Mouse (Mus musculus) MN1 (cell line): ENCODE measurements around the gene Dedd.
"Not testable (repeated sequence)": the region's sequence is repeated elsewhere in the genome, so short reads cannot be mapped to it uniquely, and the experiment has no call there.

Source experiments
- DNase-seq: peaks from one replicate; pipeline ENCODE4 v3.0.0-alpha.2; 2016; ENCODE audit warnings: low spot score

The Dedd gene

DNA sequence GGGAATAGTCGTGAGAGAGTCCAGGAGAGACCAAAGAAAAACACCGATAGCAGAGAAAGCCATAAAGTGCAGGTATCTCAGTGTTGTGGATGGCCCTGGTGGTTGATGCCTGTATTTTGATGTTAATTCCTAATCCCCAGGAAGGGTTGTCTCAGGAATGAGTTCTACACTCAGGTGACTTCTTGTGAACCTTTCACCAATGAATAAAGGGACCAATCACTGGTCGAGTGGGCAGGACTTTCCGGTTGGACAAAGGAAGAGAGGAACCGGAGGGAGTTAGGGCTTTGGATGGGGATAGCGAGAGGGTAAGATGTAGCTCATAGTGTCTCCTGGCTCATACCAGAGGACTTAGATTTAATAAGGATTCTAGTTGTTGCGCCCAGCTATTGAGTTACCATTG lies 9.2 kb upstream of the Dedd start:
- no peak for DNase-seq

DNA sequence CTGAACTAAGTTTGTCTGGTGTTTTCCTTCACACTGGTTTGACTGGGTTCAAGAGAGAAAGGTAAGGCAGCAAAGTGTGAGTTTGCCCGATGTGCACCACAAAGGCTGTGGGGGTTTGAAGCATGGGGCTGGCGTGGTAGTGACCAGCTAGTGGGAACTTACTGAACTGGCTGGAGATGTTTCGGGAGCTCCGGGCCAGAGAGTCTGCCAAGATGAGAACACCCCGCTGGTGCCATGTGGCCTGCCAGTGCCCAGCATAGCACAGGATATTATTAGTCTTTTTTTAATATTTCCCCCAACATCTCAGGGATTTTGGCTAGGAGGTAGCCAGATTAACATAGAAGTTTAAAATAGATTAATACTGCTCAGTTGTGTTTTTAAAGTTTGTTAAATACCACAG lies 8.8 kb upstream of the Dedd start:
- DNase-seq, result no peak

DNA sequence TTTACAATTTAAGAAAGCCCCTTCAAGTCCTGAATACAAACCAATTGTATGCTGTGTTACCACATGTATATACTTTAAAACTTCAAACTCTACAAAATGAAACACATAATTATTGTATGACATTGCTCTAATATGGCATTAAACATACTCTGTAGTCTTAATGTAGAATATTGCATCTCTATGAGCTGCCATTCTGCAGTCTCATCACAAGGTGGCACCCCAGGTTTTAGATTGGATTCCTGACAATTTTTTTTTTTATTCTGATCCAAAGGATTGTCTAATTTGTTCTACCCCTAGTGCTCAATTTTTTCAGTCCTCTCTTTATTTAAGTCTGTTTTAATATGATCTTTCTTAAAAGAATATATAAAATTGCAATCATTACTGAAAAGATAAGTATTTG lies 7.5 kb upstream of the Dedd start:
- DNase-seq, result peak; percentile 67

DNA sequence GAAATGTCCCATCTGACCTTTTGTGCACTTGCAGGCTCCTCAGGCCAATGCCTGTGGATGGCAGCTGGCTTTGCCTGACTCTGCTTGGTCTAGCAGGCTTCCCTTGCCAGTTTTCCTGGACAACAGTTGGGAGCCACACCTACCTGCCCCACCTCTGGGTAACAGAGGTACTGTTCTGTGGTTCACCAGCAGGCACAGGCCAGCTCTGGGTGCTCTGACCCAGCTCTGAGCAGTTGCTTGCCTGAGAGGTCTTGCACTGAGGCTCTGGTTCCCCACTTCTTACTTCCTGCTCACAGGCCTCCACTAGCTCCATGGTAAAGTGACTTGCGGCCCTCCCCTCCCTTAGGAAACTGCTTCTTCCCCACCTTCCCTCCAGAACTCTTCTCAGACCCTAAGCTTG lies 6.9 kb upstream of the Dedd start:
- DNase-seq, result no peak

DNA sequence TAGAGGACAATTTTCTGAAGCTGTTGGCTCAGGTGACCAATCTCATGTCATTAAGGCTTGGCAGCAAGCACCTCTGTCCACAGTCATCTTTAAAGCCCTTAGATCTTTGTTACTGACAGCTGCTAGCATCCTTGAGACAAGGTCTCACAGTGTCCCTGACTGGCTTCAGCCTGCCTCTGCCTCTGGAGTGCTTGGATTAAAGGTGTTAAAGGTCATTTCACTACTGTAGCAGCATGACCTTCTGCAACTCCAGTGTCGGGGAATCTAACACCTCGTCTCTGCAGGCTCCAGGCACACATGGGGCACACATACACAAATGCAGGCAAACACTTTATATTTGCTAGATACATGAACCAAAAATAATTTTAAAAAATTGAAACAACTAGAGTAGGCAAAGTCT lies 3.4 kb upstream of the Dedd start:
- DNase-seq, result no peak

DNA sequence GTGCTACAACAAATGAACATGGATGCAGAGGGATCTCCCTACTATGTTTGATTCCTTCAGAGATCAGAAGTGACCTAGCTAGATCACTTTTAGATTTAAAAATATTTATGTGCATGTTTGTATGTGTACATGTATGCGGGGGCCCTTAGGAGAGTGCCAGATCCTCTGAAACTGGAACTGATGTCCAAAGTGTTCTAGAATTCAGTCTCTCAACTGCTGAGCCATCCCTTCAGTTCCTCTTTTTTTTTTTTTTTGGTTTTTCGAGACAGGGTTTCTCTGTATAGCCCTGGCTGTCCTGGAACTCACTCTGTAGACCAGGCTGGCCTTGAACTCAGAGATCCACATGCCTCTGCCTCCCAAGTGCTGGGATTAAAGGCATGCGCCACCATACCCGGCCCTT lies 2.4 kb upstream of the Dedd start:
- DNase-seq, result not testable (repeated sequence)

DNA sequence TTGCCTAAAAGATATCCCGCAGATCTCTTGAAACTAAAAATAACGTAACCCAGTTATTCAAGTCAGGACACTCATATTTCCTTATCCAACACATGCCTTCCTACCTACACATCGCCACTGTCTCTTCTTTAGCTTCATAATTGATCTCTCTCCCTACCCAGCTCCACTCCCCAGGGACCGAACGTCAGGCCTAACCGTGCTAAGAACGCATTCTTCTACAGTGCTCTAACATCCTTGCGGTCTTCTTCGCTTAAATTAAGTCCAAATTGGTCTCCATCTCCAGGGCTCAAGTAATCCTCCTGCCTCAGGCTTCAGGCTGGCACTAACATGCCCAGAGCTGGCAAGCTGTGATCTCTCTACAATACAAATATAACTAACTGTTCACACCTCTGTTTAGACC lies 701 bp upstream of the Dedd start:
- peak; percentile 71 for DNase-seq

DNA sequence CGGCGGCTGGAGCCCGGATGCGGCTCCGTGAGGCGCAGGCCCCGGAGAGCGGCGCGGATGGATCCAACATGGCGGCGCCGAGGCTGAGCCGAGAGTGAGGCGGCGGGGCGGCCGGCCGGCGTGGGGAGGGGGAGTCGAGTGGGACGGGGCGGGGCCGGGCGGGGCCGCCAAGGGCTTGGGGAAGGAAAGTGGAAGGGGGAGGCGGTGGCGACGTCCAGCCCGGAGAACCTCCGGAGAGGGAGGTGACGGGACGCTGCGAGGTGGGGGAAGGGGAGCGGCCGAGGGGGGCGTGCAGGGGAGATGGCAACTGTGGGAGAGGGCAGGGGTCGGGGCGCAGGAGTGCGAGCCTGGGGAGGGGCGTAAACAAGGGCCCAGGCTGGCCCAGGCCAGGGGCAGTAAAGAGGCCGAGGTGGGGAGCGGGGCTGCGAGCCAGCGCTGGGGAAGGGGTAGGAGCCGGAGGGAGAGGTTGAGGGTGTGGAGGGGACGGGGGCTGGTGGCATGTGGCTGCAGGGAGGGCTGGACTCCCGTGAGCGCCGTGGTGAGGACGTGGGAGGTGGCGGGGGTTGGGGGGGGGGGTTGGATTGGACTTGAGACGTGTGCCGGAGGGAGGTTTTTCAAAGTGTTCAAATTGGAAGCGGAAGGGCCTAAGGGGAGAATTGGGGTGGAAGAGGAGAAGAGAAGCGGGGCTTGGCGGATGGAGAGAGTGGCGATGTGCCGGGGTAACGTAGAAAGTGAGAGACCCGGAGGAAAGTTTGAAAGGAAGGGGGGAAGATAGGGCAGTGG lies 679 bp downstream of the Dedd start:
- peak; percentile 96 for DNase-seq

DNA sequence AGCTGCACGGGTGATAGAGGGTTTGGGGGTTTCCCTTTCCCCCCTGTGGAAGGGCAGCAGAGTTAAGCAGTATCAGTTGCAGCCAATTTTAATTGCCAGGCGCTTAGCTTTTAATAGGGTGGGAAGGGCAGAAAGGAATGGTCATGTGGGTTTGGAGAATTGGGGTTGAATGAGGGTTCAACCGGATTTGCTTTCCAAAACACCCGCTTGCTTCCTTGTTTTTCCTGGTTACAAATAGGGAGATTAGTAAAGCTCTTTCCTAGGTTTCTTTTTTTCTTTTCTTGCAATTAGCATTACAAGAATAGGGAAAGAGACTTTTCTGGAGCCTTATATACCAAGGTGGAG lies 1.2 kb downstream of the Dedd start:
- no peak for DNase-seq

DNA sequence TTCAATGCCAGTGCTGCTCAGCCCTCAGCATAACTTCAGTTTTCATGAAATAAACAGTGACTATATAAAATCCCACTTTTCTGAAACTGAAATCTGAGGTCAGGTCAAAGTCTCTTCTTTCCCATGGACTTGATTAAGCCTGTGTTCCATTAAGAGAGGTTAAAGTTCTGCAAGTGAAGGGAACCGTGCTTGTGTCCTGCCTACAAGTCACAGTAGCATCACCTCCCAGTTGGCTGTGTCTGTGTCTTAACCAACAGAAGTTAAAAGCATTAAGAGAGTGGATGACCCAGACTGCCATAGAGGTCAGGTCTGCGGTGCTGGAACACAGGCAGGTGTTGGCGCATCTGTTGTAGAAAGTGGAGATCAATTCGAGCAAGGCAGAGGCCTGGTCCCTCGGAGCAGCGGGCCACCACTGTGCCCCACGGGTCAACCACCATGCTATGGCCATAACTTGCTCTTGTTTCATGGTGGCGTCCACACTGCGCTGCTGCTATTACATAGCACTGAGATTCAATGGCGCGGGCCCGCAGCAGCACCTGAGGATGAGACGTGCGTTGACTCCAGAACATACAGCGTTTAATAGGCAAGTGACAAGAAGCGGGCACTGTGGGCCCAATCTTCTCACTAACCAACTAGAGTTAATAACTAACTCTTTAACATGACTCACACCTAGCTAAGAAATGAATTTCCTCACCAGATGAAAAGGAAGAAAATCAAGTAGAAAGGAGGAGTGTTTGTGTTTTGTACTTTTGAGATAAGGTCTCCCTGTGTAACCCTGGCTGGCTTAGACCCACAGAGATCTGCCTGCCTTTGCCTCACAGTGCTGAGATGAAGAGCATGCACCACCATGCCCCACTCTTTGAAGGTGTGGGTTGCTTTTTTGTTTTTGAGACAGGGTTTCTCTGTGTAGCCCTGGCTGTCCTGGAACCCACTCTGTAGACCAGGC lies 13.6 kb downstream of the Dedd start:
- DNase-seq, result no peak

DNA sequence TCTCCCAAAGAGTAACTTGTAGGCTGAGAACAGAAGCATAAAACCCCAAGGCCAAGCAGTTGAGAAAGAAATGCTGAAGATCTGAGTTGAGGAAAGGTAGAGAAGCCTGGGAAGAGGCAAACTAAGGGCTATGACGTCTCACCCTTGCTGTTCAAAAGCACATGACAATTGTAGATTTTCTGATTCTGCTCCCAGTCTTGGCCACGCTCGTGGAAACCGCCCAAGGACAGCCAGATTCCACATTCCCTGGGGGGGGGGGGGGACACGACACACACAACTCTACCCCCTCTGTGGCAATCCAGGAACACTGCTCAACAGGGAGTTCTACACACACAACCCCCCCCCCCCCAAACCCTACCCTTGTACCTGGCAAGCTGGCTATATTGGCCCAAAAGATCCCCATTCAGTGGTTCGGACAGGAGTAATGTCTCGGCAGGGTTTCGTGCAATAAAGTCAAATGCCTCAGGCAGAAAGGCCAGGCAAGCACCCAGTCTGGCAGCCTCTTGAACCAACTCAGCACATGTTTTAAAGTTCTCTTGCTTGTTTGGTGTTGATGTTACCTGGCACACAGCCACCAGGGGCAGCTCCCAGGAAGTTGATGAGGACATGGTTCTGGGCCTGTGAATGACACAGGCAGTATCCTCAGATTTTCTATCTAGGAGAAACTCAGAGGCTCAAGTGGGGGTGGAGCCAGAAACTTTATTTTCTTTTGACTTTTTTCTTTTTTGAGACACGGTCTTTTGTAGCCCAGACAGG lies 15.2 kb downstream of the Dedd start:
- DNase-seq, result peak; percentile 64

DNA sequence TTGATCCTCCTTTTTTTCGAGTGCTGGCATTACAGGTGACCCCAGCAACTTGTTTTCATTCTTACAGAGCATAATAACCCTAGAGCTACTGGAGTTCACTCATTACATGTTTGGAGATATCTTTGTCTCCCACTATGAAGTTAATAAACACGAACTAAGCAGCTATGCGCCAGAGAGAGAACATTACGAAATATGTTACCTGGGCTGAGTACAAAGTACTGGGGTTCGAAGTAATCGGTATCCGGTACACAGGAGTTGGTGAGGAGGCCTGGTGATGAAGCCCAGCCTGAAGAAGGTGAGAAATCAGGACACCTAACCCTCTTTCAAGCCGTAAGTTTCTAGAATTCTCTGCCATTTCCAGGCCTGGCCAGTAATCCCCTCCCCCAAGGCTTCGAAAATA lies 15.8 kb downstream of the Dedd start:
- DNase-seq, result no peak

DNA sequence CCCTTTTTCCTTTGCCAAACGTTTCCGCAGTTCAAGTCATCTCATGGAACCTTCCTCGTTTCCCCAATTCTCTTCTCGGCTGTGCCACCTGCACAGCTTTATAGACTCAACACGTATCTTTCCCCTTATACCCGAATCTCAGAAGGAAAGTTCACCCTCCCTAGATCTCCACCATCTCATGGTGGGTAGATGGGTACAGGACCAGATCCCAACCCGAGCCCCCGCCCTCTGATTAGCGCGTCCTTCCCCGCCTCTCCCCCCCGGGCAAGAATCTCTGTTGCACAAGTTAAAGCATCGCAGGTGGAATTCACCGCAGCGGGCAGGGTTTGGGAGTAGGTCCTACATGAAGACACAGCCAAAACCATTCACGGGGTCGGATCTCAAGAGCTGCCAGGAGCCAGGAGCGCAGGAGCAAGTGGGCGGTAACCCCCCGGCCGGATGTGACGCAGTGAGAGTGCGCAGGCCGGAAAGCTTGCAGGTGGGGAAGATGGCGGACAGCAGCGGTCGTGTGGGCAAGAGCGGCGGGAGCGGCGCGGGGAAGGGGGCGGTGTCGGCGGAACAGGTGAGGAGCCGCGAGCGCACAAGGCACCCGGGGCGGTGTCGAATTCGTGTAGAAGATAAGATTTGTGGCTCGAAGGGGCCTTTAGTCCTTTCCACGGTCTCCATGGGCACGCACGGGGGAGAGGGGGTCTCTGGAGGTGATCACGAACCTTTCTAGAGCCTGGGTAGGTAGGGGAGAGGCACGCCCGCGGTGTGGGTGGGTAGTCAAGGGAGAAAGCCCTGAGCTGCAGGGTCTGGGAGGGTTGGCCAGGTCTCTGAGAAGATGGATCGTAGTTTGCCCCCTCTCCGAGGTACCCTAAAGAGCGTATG lies 16.5 kb downstream of the Dedd start, which contains the start of the genes Nit1 and Pfdn2:
Gene Nit1 (minus strand): TSS at position 422 of the 870 bp plus-strand sequence.
Gene Pfdn2 (plus strand): TSS at position 446 of the 870 bp plus-strand sequence.
- DNase-seq, result peak; percentile 95

DNA sequence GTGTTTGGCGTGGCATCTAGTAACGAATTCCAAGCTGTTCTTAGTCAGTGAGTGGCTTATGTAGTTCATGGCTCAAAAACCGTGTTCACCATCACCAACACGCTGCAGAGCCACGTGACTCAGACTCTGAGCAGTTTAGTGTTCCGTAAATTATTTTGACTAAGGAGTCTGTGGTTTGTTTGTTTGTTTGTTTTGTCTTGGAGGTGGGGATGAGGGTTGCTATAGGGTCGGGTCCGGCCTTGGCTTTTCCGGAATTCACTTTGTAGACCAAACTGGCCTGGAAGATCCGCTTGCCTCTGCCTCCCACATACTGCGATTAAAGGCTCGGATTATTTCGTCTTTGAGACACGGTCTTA lies 17.1 kb downstream of the Dedd start:
- DNase-seq, result peak; percentile 53

DNA sequence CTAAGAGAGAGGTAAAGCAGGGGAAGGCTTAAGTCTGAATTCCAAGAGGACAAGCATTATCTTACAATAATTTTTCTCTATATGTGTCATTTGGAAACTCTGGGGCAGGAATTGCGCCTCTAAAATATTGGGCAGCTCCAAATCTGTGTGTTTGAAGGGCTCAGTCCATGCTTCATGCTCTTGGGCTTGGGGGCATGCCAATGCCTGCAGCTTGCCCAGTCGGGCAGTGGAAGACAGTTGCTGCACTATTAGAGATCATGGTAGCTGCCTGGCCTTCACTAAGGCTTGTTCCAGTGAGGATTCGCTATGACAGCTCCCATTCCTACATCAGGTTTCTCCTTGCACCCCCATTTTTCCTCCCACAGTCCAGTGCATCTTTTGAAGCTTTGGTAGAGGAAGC lies 19.7 kb downstream of the Dedd start:
- no peak for DNase-seq

DNA sequence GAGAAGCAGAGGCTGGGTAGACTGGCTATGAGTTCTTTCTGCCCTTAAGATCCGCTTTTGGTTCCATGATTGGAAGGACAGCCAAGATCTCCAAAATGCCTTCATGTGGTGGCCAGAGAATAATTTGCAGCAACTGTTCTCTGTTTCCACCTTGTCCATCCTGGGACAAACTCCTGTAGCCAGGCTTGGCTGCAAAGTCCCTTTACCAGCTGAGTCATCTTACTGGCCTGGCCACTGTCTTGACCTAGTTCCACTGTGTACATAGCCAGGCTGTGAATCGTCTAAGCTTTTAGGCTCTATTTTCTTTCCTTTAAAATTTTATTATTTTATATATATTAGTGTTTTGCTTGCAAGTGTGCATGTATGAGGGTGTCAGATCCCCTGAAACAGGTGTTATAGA lies 20.3 kb downstream of the Dedd start:
- DNase-seq, result peak; percentile 30

DNA sequence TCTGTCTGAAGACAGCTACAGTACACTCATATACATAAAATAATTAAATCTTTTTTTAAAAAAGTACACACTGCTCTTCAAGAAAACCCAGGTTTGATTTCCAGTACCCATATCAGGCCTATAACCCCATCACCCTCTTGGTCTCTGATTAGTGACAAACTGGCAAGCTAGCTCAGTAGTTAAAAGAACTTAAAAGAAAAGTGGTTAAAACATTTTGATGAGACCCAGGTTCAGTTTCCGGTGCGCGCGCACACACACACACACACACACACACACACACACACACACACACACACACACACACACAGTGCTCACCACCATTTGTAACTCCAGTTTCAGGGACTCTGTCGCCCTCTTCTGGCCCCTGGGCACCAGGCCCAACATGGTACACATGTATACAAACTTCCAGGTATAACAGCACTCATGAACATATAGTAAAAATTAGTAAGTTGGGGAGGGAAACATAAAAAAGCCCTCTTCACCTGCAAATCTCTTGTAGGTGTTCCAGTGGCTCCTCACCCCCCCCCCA lies 26.9 kb downstream of the Dedd start:
- no peak for DNase-seq

DNA sequence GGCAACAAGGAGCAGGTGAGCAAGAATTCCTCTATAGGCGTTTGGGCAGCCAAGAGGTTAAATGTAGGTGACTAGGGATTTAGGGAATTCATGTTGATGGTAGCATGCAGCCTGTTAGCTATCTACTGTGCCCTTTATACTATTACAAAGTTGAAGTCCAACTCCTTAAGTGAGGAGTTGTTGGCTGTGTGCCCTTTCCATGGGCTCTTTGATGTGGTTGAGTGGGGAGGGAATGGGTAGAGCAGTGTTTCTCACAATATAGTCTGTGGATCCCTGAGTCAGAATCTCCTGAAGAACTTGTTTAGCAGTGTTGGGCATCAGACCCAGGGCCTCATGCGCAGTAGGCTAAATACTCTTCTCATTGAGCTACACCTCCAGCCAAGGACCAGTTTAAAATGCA lies 27.9 kb downstream of the Dedd start:
- no peak for DNase-seq

DNA sequence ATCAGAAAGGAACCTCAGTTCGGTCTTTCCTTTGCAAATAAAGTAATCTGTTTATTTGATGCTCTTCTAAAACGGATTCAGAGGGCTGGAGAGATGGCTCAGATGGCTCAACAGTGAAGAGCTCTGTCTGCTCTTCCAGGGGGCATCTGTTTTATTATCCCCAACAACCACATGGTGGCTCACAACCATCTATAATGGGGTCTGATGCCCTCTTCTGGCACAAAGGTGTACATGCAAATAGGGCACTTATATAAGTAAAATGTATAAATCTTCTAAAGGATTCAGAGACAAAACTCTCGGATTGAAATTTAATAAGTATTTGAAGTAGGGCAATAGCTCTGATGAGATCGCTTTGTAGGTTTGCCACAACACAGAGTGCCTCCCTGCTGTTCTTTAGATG lies 29.5 kb downstream of the Dedd start:
- peak; percentile 67 for DNase-seq

DNA sequence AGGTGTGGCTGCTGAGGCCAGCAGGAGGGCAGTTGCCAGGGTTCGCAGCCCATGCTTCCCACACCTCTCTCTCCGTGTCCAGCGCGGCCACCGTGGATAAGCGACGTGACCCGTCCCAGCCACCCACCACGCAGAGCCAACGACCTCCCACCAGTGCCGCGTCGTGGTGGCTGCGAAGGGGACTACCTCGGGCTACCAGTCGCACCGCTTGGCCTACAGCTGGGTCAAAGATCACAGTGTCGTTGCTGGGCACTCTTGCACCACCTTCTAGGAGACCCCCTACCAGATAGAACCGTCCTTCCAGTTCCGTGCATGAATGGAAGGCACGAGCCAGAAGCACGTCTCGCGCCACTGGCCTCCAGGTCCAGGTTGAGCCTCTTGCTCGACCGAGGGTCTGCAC lies 31.3 kb downstream of the Dedd start:
- no peak for DNase-seq

DNA sequence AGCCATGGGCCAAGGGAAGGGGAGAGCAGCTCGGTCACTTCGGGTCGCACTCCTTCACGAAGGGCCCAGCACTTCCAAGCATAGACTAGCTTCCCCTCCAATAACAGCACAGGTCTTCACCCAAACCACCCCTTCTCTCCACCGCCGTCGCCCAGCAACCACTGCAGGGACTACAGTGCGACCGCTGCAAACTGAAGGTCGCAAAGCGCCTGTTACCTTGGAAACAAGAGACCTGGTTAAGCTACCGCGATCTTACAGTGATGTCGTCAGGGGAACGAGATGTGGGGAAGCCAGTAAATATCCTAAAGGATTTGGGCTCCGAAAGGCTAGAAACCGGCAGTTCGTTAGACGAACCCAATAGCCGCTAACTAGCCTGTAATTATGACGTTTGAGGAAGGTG lies 31.7 kb downstream of the Dedd start, which contains the start of gene Klhdc9:
Gene Klhdc9 (minus strand): TSS at position 143 of the 400 bp plus-strand sequence.
- DNase-seq, result no peak
